Mouse (Mus musculus) left cerebral cortex, postnatal 25 days (tissue): Measurements from ENCODE around the gene Mbtps1. TPM values are rescaled to one million over a fixed set of nuclear protein-coding genes. Genes with fewer than 3 reads are reported as not detected.

Experiments
- total RNA-seq, 2 experiments: library from RNA; stranded (reverse); gene quantifications; 2 replicates each; pipeline ENCODE4 v1.2.3; 2021

The Mbtps1 gene
- total RNA-seq, 2 experiments from 2014 or later, result 62.3 to 68.5 TPM

Other genes starting within 250 kb of the Mbtps1 start
- gene Hsbp1, start 214.2 kb downstream of the Mbtps1 start, total RNA-seq, result 100 to 1,000 TPM; 402 to 432 TPM
- 10 to 100 TPM; 28.6 to 30.3 TPM for gene Mlycd, start 163.9 kb downstream of the Mbtps1 start, total RNA-seq
- gene Osgin1, start 124.6 kb downstream of the Mbtps1 start, total RNA-seq, result 1 to 10 TPM in 1 of 2 experiments, under 1 TPM in 1; 0.55 to 1.0 TPM
- 10 to 100 TPM; 59.0 to 73.8 TPM for gene Necab2, start 112.0 kb downstream of the Mbtps1 start, total RNA-seq
- under 1 TPM; 0.34 to 0.69 TPM for gene Slc38a8, start 57.0 kb downstream of the Mbtps1 start, total RNA-seq
- gene Hsdl1, start 16.4 kb upstream of the Mbtps1 start, total RNA-seq, result 10 to 100 TPM; 44.8 to 47.1 TPM
- under 1 TPM; 0.21 to 0.25 TPM for gene Dnaaf1, start 16.5 kb upstream of the Mbtps1 start, total RNA-seq
- gene Taf1c, start 46.5 kb upstream of the Mbtps1 start, total RNA-seq, result 1 to 10 TPM; 9.9 to 10.0 TPM
- under 1 TPM; 0.23 to 0.55 TPM for gene Adad2, start 54.0 kb upstream of the Mbtps1 start, total RNA-seq
- 1 to 10 TPM; 3.3 to 4.0 TPM for gene Kcng4, start 76.9 kb upstream of the Mbtps1 start, total RNA-seq
- gene Wfdc1, start 107.6 kb upstream of the Mbtps1 start, total RNA-seq, result 10 to 100 TPM in 1 of 2 experiments, 1 to 10 TPM in 1; 8.6 to 10.8 TPM
- 1 to 10 TPM; 1.9 to 2.1 TPM for gene Atp2c2, start 141.3 kb upstream of the Mbtps1 start, total RNA-seq
- 10 to 100 TPM; 17.0 to 17.4 TPM for gene Tldc1, start 219.7 kb upstream of the Mbtps1 start, total RNA-seq